Comparison of ENCODE assay signal across 8 mouse cellular contexts in the genomic region with DNA sequence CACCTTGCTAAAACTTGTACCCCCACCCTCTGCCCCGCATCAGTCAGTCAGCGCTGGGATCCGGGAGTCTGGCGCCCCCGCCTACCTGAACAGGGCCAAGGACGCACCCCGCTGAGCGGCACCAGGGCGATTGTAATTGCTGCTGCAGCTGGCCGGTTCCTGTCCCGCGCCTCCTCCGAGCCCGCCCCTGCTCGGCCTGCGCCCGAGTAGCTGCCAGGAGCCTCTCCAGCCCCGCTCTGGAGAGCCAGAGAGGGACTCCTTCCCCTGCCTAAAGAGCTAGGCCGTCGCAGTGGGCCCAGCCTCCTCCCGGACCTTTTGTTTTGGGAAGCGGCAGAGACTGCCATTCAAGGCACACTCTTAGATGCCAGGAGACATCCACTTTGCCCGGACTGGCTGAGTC. TPM values are rescaled to one million over a fixed set of nuclear protein-coding genes. Genes with fewer than 3 reads are reported as not detected.
DNase-seq lines count a peak whose midpoint lies in the region; ATAC-seq lines count a peak whose summit lies in the region.

No protein-coding gene starts in this region.

- H3K9ac ChIP-seq in embryonic facial prominence, embryonic 15.5 days, result 0 out of 2 replicates have a peak overlapping the region, but pooled peaks have one; percentile 4
- H3K9ac ChIP-seq in heart, embryonic 14.5 days (ENCODE audit: low read length), result peak overlapping the region; percentile 59; the same call in 1 of the 2 replicates
- H3K9ac ChIP-seq in limb, embryonic 11.5 days (ENCODE audit: low read length), result peak overlapping the region; percentile 58
- H3K9ac ChIP-seq in midbrain, embryonic 16.5 days (ENCODE audit: low read depth, low read length), result peak overlapping the region; percentile 51; the same call in 1 of the 2 replicates

- H3K27ac ChIP-seq in embryonic facial prominence, embryonic 15.5 days (replicated peaks), result no peak overlapping the region
- H3K27ac ChIP-seq in heart, embryonic 14.5 days (replicated peaks in 1 of 2; ENCODE audit: control insufficient read depth in 1 of 2, insufficient read depth in 1 of 2, low read depth in 2 of 2, low read length in 2 of 2), result no peak overlapping the region
- no peak overlapping the region for H3K27ac ChIP-seq in limb, embryonic 11.5 days (replicated peaks; ENCODE audit: low read depth, low read length)
- H3K27ac ChIP-seq in midbrain, embryonic 16.5 days (ENCODE audit: low read length), result no peak overlapping the region

- H3K4me3 ChIP-seq in embryonic facial prominence, embryonic 15.5 days (replicated peaks), result peak overlapping the region; percentile 20
- H3K4me3 ChIP-seq in heart, embryonic 14.5 days (ENCODE audit: control insufficient read depth in 1 of 2, insufficient read depth in 1 of 2, low read depth in 1 of 2, low read length in 2 of 2), result peak overlapping the region in 1 of 2 experiments; percentile 6; a peak in 2 of 4 replicates
- peak overlapping the region; percentile 15 for H3K4me3 ChIP-seq in limb, embryonic 11.5 days (ENCODE audit: low read depth, low read length)
- H3K4me3 ChIP-seq in midbrain, embryonic 16.5 days (ENCODE audit: low read depth, low read length), result no peak overlapping the region

- peaks cover 17% of the 10 kb centered on the region for H3K4me1 ChIP-seq in embryonic facial prominence, embryonic 15.5 days
- H3K4me1 ChIP-seq in heart, embryonic 14.5 days (ENCODE audit: control insufficient read depth in 2 of 2, insufficient read depth in 2 of 2, low read length in 2 of 2), result peaks cover 11 to 15% of the 10 kb centered on the region in 2 experiments; a peak in 3 of 4 replicates
- H3K4me1 ChIP-seq in limb, embryonic 11.5 days (ENCODE audit: control insufficient read depth, insufficient read depth, low read length), result 0 out of 2 replicates have a peak, but pooled peaks cover 3% of the 10 kb centered on the region
- H3K4me1 ChIP-seq in midbrain, embryonic 16.5 days (ENCODE audit: control insufficient read depth, insufficient read depth, low read length), result peaks cover 2% of the 10 kb centered on the region; the same call in 1 of the 2 replicates

- ATAC-seq in embryonic facial prominence, embryonic 15.5 days (ENCODE audit: insufficient number of reproducible peaks, low FRiP score, low TSS enrichment, low read depth), result peak; percentile 45; the same call in 1 of the 2 replicates
- ATAC-seq in heart, embryonic 14.5 days (ENCODE audit: insufficient number of reproducible peaks, insufficient read depth, low FRiP score, low read depth), result no peak
- no peak for ATAC-seq in limb, embryonic 11.5 days (ENCODE audit: insufficient number of reproducible peaks, low FRiP score, low TSS enrichment, low read depth)
- no peak for ATAC-seq in midbrain, embryonic 16.5 days

- no peaks in the 10 kb centered on the region for H3K36me3 ChIP-seq in embryonic facial prominence, embryonic 15.5 days
- no peaks in the 10 kb centered on the region for H3K36me3 ChIP-seq in heart, embryonic 14.5 days (ENCODE audit: control insufficient read depth, insufficient read depth, low read length)
- no peaks in the 10 kb centered on the region for H3K36me3 ChIP-seq in limb, embryonic 11.5 days (ENCODE audit: control insufficient read depth, insufficient read depth, low read length)
- H3K36me3 ChIP-seq in midbrain, embryonic 16.5 days (ENCODE audit: control insufficient read depth, insufficient read depth, low read length), result no peaks in the 10 kb centered on the region

- peaks cover 8% of the 10 kb centered on the region for H3K27me3 ChIP-seq in embryonic facial prominence, embryonic 15.5 days
- peaks cover 17% of the 10 kb centered on the region; the same call in 1 of the 2 replicates for H3K27me3 ChIP-seq in heart, embryonic 14.5 days (ENCODE audit: control insufficient read depth, insufficient read depth, low read length)
- H3K27me3 ChIP-seq in limb, embryonic 11.5 days (ENCODE audit: control insufficient read depth, insufficient read depth, low read length), result no peaks in the 10 kb centered on the region
- no peaks in the 10 kb centered on the region; the same call in 1 of the 2 replicates for H3K27me3 ChIP-seq in midbrain, embryonic 16.5 days (ENCODE audit: control insufficient read depth, insufficient read depth, low read depth, low read length)

- peak; percentile 14 to 30 for DNase-seq in cerebellum, postnatal 36 days
- DNase-seq in cerebellum, adult 8-10 months, result no peak
- DNase-seq in limb, embryonic 11.5 days (ENCODE audit: low spot score), result peak; percentile 63
- DNase-seq in layer of hippocampus, adult 9-11 months, result no peak
- no peak for DNase-seq in layer of hippocampus, postnatal 25 days (ENCODE audit: extremely low spot score in 1 of 2, low spot score in 1 of 2)

- H3K9me3 ChIP-seq in embryonic facial prominence, embryonic 15.5 days (replicated peaks), result no peaks in the 10 kb centered on the region
- peaks cover 3% of the 10 kb centered on the region; the same call in 1 of the 2 replicates for H3K9me3 ChIP-seq in heart, embryonic 14.5 days (ENCODE audit: control insufficient read depth, low read length)
- no peaks in the 10 kb centered on the region for H3K9me3 ChIP-seq in limb, embryonic 11.5 days (ENCODE audit: control insufficient read depth, low read length)
- no peaks in the 10 kb centered on the region for H3K9me3 ChIP-seq in midbrain, embryonic 16.5 days (replicated peaks; ENCODE audit: control insufficient read depth, low read length, poor library complexity, severe bottlenecking)

- peak overlapping the region; percentile 44 for H3K4me2 ChIP-seq in embryonic facial prominence, embryonic 15.5 days (replicated peaks)
- H3K4me2 ChIP-seq in heart, embryonic 14.5 days (ENCODE audit: low read length), result peak overlapping the region; percentile 50
- peak overlapping the region; percentile 41 for H3K4me2 ChIP-seq in limb, embryonic 11.5 days (ENCODE audit: low read depth, severe bottlenecking)
- H3K4me2 ChIP-seq in midbrain, embryonic 16.5 days (ENCODE audit: low read length), result peak overlapping the region; percentile 35

- WGBS in embryonic facial prominence, embryonic 15.5 days, result 5% methylated on average over 23 of the region's 23 CpGs
- 3% methylated on average over 21 of the region's 23 CpGs for WGBS in heart, embryonic 14.5 days
- WGBS in limb, embryonic 11.5 days, result 5% methylated on average over 23 of the region's 23 CpGs
- 1% methylated on average over 23 of the region's 23 CpGs for WGBS in midbrain, embryonic 16.5 days

RNA-seq across cellular contexts. Expression of a gene that starts 19.1 kb away (rescaled TPM):
- polyA plus RNA-seq in embryonic facial prominence, embryonic 15.5 days (2015; fragmentation: Nextera tagmentation; extraction: Ambion mirVana), result 2.0 and 3.1 TPM in 2 replicates
- polyA plus RNA-seq in heart, embryonic 14.5 days (2014; fragmentation: Nextera tagmentation; extraction: Ambion mirVana), result 0.26 and 0.35 TPM in 2 replicates
- 0.19 and 0.57 TPM in 2 replicates for polyA plus RNA-seq in limb, embryonic 11.5 days (2014; fragmentation: Nextera tagmentation; extraction: Ambion mirVana)
- polyA plus RNA-seq in midbrain, embryonic 16.5 days (2015; fragmentation: Nextera tagmentation; extraction: Ambion mirVana), result 0.41 and 0.92 TPM in 2 replicates
- under 1 TPM in 1 of 2 experiments, not detected in 1; 0.31 TPM for total RNA-seq in layer of hippocampus, postnatal 25 days (2021)

RNA-seq across cellular contexts. Expression of a gene that starts 30.9 kb away (rescaled TPM):
- polyA plus RNA-seq in embryonic facial prominence, embryonic 15.5 days (2015; fragmentation: Nextera tagmentation; extraction: Ambion mirVana), result 3.4 and 5.9 TPM in 2 replicates
- 1.0 and 1.4 TPM in 2 replicates for polyA plus RNA-seq in heart, embryonic 14.5 days (2014; fragmentation: Nextera tagmentation; extraction: Ambion mirVana)
- 2.0 and 2.8 TPM in 2 replicates for polyA plus RNA-seq in limb, embryonic 11.5 days (2014; fragmentation: Nextera tagmentation; extraction: Ambion mirVana)
- polyA plus RNA-seq in midbrain, embryonic 16.5 days (2015; fragmentation: Nextera tagmentation; extraction: Ambion mirVana), result 2.8 and 2.9 TPM in 2 replicates
- 1 to 10 TPM; 1.4 to 2.1 TPM for total RNA-seq in layer of hippocampus, postnatal 25 days (2021)

RNA-seq across cellular contexts. Expression of a gene that starts 39.1 kb away (rescaled TPM):
- polyA plus RNA-seq in embryonic facial prominence, embryonic 15.5 days (2015; fragmentation: Nextera tagmentation; extraction: Ambion mirVana), result 54.6 and 61.1 TPM in 2 replicates
- polyA plus RNA-seq in heart, embryonic 14.5 days (2014; fragmentation: Nextera tagmentation; extraction: Ambion mirVana), result 28.3 and 29.4 TPM in 2 replicates
- polyA plus RNA-seq in limb, embryonic 11.5 days (2014; fragmentation: Nextera tagmentation; extraction: Ambion mirVana), result 60.1 and 68.9 TPM in 2 replicates
- 64.9 and 65.9 TPM in 2 replicates for polyA plus RNA-seq in midbrain, embryonic 16.5 days (2015; fragmentation: Nextera tagmentation; extraction: Ambion mirVana)
- total RNA-seq in layer of hippocampus, postnatal 25 days (2021), result 10 to 100 TPM; 55.6 to 55.9 TPM

RNA-seq across cellular contexts. Expression of a gene that starts 40.5 kb away (rescaled TPM):
- polyA plus RNA-seq in embryonic facial prominence, embryonic 15.5 days (2015; fragmentation: Nextera tagmentation; extraction: Ambion mirVana), result 0.55 TPM in 1 of 2 replicates, not detected in the other
- polyA plus RNA-seq in heart, embryonic 14.5 days (2014; fragmentation: Nextera tagmentation; extraction: Ambion mirVana), result not detected in 2 replicates
- 0.24 and 0.41 TPM in 2 replicates for polyA plus RNA-seq in limb, embryonic 11.5 days (2014; fragmentation: Nextera tagmentation; extraction: Ambion mirVana)
- 0.34 TPM in 1 of 2 replicates, not detected in the other for polyA plus RNA-seq in midbrain, embryonic 16.5 days (2015; fragmentation: Nextera tagmentation; extraction: Ambion mirVana)
- total RNA-seq in layer of hippocampus, postnatal 25 days (2021), result not detected

RNA-seq across cellular contexts. Expression of a gene that starts 53.2 kb away (rescaled TPM):
- polyA plus RNA-seq in embryonic facial prominence, embryonic 15.5 days (2015; fragmentation: Nextera tagmentation; extraction: Ambion mirVana), result 242 and 256 TPM in 2 replicates
- polyA plus RNA-seq in heart, embryonic 14.5 days (2014; fragmentation: Nextera tagmentation; extraction: Ambion mirVana), result 66.4 and 69.6 TPM in 2 replicates
- 69.9 and 98.4 TPM in 2 replicates for polyA plus RNA-seq in limb, embryonic 11.5 days (2014; fragmentation: Nextera tagmentation; extraction: Ambion mirVana)
- 289 and 327 TPM in 2 replicates for polyA plus RNA-seq in midbrain, embryonic 16.5 days (2015; fragmentation: Nextera tagmentation; extraction: Ambion mirVana)
- total RNA-seq in layer of hippocampus, postnatal 25 days (2021), result 100 to 1,000 TPM; 234 to 286 TPM

Comparison
In these comparisons a context has a peak if more than half of its experiments do, and no peak if none do; other contexts are left out.
1. DNase-seq: peak in cerebellum, postnatal 36 days (2 of 2) and limb, embryonic 11.5 days (single experiment); none in cerebellum, adult 8-10 months (single experiment), layer of hippocampus, adult 9-11 months (single experiment) and layer of hippocampus, postnatal 25 days (0 of 2).
2. H3K9ac ChIP-seq: peak in every context shown above with its lines; median percentile 59 in heart, embryonic 14.5 days; 58 in limb, embryonic 11.5 days; 51 in midbrain, embryonic 16.5 days; 4 in embryonic facial prominence, embryonic 15.5 days.
3. Peak in every context shown above with its lines, with median percentiles within 50 percentile points of each other: H3K4me2 ChIP-seq.